Mouse (Mus musculus) cerebellum, adult 2 months (tissue): ENCODE results near the gene Ccser2. TPM values are rescaled to one million over a fixed set of nuclear protein-coding genes. Genes with fewer than 3 reads are reported as not detected.
"Not testable (repeated sequence)": the region's sequence is repeated elsewhere in the genome, so short reads cannot be mapped to it uniquely, and the experiment has no call there.

Source experiments
- DNase-seq, 2 experiments: peaks; one replicate each; pipeline ENCODE4 v3.0.0; 2021
- H3K27ac ChIP-seq: fragments of 200-500 bp; 2 replicates; pipeline ENCODE4 v1.5.1; 2012; ENCODE audit warnings: low read length, control low read depth, inconsistent platforms; ENCODE audit not compliant: insufficient read depth
- H3K27me3 ChIP-seq: fragments of 200-500 bp; 2 replicates; pipeline ENCODE4 v1.6.1; 2012; ENCODE audit warnings: inconsistent platforms, mild to moderate bottlenecking, low read length, moderate library complexity; ENCODE audit not compliant: control insufficient read depth, insufficient read depth
- H3K4me1 ChIP-seq: fragments of 200-500 bp; 2 replicates; pipeline ENCODE4 v1.6.1; 2011; ENCODE audit warnings: low read length; ENCODE audit not compliant: control insufficient read depth, insufficient read depth
- H3K4me3 ChIP-seq: fragments of 200-500 bp; replicated peaks from 2 replicates; pipeline ENCODE3; 2011; ENCODE audit warnings: mild to moderate bottlenecking, low read depth, low read length, control low read depth; ENCODE audit not compliant: insufficient read depth
- CTCF ChIP-seq: fragments of 200-500 bp; IDR thresholded peaks from 2 replicates; pipeline ENCODE4 v1.5.1; 2011; ENCODE audit warnings: low read depth, mild to moderate bottlenecking, control low read depth, low read length, moderate library complexity, borderline replicate concordance; ENCODE audit not compliant: insufficient read depth
- POLR2A ChIP-seq: fragments of 200-500 bp; IDR thresholded peaks from 2 replicates; pipeline ENCODE4 v1.6.1; 2011; ENCODE audit warnings: low read length, control low read depth, borderline replicate concordance; ENCODE audit not compliant: insufficient read depth
- WGBS: fragments of 180-500 bp; shearing (Covaris S2); methylation state at CpG from one replicate; pipeline ENCODE4 v1.1.7; 2018; 5-methylcytosine and 5-hydroxymethylcytosine counted together
- polyA plus RNA-seq: library from polyadenylated mRNA; depleted of rRNA; stranded (reverse); fragments of >200 nt; gene quantifications from 2 replicates; pipeline ENCODE4 v1.2.3, GENCODE M21; 2012; rRNA removed

The Ccser2 gene
- 49.4 and 50.8 TPM in 2 replicates for polyA plus RNA-seq

DNA sequence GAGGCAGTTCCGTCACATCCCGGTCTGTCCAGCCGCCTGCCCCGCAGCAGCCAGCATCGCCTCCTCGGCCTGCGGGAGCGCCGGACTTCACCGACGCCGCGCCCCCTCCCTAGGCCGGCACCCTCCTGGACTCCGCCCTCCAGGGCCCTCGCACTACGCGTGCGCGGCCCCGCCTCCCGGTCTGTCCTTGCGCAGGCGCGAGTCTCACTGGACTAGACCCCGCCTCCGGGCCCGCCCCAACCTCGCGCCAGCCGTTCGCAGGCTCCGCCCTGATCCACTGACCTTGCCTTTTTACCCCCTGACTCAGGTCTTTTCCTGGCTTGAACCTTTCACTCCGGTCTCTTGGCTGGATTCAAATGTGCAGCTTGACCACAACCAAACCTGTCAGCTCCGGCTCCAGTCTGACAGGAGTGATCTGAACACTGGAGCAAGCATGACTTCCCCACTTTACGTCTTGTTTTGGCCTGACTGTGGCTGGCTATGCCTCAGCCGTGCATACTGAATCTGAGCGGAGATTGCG lies at the start of gene Ccser2:
Ccser2 (minus strand) TSS at position 150 of the 520 bp plus-strand sequence.
- DNase-seq: peak; percentile 98 to 99
- peaks cover 6% of the 10 kb centered on the region for H3K4me1 ChIP-seq
- H3K4me3 ChIP-seq: peak within 1 kb of the TSS; percentile 91
- TF ChIP-seq CTCF (no peak), POLR2A (peak; percentile 80)
- WGBS: under 1% methylated on average over 39 of the region's 39 CpGs
- peak within 1 kb of the TSS; percentile 90 for H3K27ac ChIP-seq
- no peaks in the 10 kb centered on the region for H3K27me3 ChIP-seq

DNA sequence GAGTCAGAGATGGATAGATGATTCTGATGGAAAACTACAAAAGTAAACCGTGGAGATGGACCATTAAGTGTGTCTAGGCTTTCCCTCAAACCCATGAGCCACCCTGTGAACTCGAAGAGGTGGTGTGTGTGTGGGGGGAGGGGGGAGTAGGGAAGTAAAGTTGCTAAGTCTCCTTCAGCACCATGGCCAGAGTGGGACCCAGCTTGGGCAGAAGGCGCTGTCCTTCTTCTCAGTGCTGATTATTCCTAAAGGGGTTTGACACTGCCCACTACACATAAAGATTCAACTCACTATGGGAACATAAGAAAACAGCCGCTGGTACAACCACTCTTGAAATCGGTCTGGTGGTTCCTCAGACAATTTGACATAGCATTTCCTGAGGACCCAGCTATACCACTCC lies 47.3 kb upstream of the Ccser2 start:
- 51% methylated on average over 5 of the region's 5 CpGs for WGBS

DNA sequence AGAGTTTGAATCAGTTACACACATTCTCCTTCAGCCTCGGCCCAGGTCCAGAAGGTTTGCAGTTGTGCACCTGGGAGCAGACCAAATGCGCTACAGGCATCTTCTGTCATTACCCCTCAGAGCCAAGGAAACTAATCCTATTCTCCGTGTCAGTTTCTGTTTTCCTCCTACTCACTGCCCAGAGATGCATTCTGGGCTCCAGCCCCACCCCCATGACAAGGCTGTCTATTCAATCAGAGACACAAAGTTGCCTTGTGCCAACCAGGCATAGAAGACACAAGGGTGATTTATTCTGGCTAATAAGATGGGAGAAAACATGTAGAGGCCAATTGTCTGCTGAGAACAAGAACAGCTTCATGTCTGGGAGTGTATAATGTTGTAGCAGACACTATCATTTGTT lies 45.1 kb upstream of the Ccser2 start:
- 23% methylated on average over 3 of the region's 3 CpGs for WGBS
- Histone ChIP-seq H3K4me3 (no peak overlapping the region), H3K4me1 (no peaks in the 10 kb centered on the region), H3K27me3 (no peaks in the 10 kb centered on the region), H3K27ac (no peak overlapping the region)
- no peak for TF ChIP-seq CTCF
- no peak for TF ChIP-seq POLR2A
- DNase-seq: peak in 1 of 2 experiments; percentile 10

More for the DNA sequence above, 47.3 kb upstream of the Ccser2 start:
- no peak for DNase-seq
- TF ChIP-seq POLR2A (no peak), CTCF (no peak)
- H3K27me3 ChIP-seq: no peaks in the 10 kb centered on the region
- H3K27ac ChIP-seq: no peak overlapping the region
- no peaks in the 10 kb centered on the region for H3K4me1 ChIP-seq
- H3K4me3 ChIP-seq: no peak overlapping the region

DNA sequence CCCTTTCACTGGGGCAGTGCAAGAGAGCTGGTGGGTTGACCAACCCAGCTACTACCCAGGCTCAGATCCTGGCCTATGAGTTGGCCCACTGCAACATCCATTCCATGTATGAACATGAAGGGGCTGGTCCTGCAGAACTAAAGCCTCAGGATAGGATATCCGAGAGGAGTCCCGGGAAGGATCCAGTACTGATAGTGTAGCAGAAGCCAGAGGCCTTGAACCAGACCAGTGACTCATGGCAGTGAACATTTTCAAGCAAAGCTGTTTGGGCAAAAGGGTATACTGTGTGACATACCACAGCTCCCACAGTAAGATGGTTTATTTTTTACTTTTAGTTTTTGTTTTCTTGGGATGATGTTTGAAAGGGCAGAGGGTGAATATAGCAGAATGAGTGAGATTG lies 41.1 kb upstream of the Ccser2 start:
- WGBS: 76% methylated on average over 2 of the region's 2 CpGs
- TF ChIP-seq CTCF (no peak), POLR2A (no peak)

DNA sequence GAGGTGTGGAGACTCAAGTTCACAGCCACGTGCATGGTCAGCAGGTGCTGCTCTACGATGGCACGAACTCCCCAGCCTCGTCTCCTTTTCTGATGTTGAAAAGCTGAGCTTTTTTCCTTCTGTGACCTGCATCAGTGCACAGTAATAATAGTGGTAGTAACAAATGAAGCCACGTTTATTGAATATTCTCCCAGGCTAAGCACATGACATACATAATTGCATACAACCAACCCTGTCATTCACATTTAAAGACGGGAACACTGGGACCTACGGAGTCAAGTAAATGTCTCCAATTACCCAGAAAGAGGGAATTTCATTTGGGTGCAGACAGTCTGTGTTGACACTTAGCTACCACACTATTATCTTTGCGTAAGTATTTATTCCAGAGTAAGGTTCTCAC lies 37.9 kb upstream of the Ccser2 start:
- no peaks in the 10 kb centered on the region for H3K4me1 ChIP-seq
- DNase-seq: no peak
- H3K27me3 ChIP-seq: no peaks in the 10 kb centered on the region
- TF ChIP-seq POLR2A (no peak), CTCF (no peak)
- H3K4me3 ChIP-seq: no peak overlapping the region
- WGBS: 41% methylated on average over 8 of the region's 8 CpGs
- H3K27ac ChIP-seq: no peak overlapping the region

More for the DNA sequence above, 41.1 kb upstream of the Ccser2 start:
- H3K27me3 ChIP-seq: no peaks in the 10 kb centered on the region
- no peaks in the 10 kb centered on the region for H3K4me1 ChIP-seq
- no peak for DNase-seq
- no peak overlapping the region for H3K27ac ChIP-seq
- H3K4me3 ChIP-seq: no peak overlapping the region

DNA sequence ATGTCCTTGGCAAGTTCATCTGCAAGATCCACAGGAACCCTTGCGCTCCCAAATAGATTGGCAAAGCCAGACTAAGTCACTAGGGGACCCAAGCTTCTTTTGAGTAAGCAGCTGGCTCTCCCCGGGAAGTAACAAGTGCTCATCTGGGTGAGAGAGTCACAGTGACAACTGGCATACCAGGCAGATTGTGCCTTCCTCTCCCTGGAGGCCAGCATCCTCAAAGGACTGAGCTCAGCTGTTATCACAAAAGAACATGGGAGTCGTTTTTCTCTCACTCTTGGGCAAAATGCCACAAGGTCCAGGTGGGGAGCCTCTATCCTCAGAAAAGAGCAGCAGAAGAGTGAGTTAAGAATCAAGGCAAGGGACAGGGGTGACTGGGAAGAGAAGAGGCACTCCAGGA lies 37.3 kb upstream of the Ccser2 start:
- no peak for DNase-seq
- Histone ChIP-seq H3K27ac (no peak overlapping the region), H3K4me1 (no peaks in the 10 kb centered on the region), H3K27me3 (no peaks in the 10 kb centered on the region), H3K4me3 (no peak overlapping the region)
- TF ChIP-seq CTCF: no peak
- TF ChIP-seq POLR2A: no peak
- WGBS: 7% methylated on average over 3 of the region's 3 CpGs

DNA sequence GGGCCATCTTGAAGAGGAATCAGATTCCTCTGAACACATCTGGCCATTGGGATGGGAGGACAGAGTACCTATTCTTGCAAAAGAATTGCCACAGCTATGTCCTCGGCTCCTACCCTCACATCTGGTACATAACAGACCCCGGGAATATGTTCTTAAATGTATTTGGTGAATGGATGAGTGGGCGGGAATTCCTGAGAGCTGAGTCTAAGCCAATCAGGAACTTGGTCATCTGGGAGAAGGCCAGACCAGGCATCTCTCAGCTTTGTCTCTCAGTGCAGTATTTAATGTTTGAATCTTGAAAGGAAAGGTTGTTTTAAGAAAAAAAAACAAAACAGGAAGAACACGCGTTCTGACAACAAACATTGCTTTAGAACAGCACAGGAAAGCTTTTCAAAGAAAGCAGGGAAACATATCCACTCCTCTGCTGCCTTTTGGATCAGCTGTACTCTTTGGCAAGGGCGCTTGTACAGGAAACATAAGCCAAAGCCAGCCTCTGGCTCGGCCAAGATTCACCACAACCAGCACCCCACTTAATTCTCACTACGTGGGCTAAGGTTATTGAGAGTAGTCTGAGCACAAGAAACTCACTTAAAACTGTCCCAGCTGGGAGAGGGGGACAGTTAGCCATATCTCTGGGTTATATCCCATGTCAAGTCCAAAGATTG lies 35.0 kb upstream of the Ccser2 start:
- Histone ChIP-seq H3K27me3 (no peaks in the 10 kb centered on the region), H3K4me1 (no peaks in the 10 kb centered on the region), H3K27ac (no peak overlapping the region), H3K4me3 (no peak overlapping the region)
- no peak for DNase-seq
- WGBS: 15% methylated on average over 8 of the region's 8 CpGs
- no peak for TF ChIP-seq POLR2A
- TF ChIP-seq CTCF: no peak

DNA sequence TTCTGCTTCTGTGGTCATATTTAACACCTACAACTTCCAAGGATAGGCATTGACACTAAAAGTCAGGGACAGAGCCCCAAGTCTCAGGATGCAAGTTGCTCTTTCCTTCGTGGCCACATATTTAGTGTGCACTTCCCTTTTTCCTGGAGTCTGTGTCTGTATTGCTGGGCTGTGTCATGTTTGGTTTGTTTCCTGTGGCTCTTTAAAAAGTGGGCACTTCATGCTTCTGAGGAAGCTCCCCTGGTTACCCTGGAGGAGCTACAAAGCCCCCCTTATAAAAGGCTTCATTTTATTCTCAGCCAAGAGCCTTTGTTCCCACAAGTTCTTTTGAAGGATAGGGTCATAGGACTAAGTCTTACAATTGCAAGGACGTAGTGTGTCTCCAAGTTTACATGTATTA lies 34.3 kb upstream of the Ccser2 start:
- Histone ChIP-seq H3K27ac (no peak overlapping the region), H3K4me1 (no peaks in the 10 kb centered on the region), H3K4me3 (no peak overlapping the region), H3K27me3 (no peaks in the 10 kb centered on the region)
- DNase-seq: no peak
- WGBS: 63% methylated on average over 2 of the region's 2 CpGs
- TF ChIP-seq POLR2A (no peak), CTCF (no peak)

DNA sequence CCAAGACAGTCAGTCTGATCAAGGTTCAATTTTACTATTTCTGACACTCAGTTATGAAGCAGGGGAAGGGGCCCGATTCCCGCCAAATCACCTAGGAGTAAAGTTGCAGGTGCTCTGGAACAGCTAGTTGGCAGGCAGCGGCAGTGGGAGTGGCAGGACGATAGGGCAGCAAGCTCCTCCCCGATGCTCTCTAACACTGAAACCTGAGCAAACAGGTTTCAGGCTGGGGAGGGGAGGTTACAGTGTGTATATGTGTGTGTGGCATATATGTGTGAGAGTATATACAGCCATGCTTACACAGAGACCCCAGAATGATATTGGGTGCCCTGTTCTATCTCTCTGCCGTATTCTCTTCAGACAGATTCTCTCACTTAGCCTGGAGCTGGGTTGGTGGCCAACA lies 32.2 kb upstream of the Ccser2 start:
- WGBS: 68% methylated on average over 6 of the region's 6 CpGs
- not testable (repeated sequence) for H3K4me1 ChIP-seq, H3K27me3 ChIP-seq, DNase-seq, H3K4me3 ChIP-seq, H3K27ac ChIP-seq
